Mouse (Mus musculus) c-Kit-positive CD71-negative TER-119-negative erythroid progenitor cells, embryonic 14.5 days (primary cell): ENCODE results near the gene Gbp10.
"Not testable (repeated sequence)": the region's sequence is repeated elsewhere in the genome, so short reads cannot be mapped to it uniquely, and the experiment has no call there.

Experiments
- DNase-seq: peaks from one replicate; pipeline ENCODE4 v3.0.0-alpha.2; 2013; ENCODE audit warnings: low read depth

Gene Gbp10

DNA sequence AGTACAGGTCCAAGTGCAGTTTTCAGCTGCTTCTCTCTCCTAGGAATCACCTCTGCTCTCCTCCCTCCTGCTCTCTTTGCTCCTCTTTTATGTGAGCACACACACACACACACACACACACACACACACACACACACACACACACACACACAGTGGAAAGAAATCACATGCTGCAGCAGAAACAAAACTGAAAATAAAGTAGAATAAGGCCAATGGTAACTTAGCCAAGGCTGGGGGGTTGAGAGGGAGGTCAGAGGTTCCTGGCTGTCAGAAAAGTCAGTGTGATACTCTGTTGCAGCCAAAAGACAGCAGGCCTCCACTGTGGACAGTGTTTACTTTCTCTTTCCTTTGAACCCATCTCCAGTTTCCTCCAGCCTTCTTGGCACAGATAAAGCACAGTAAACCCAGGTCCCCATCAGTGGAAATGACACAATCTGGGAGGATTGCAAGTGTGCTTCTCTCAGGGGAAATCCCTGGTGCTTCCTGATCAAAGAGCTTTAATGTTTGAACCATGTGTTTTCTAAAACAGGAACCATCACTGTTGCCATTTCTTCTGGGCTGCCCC, at the start of gene Gbp10:
Gene Gbp10 (minus strand): TSS at position 51 of the 565 bp plus-strand sequence.
- not testable (repeated sequence) for DNase-seq

- DNase-seq, result not testable (repeated sequence)
These were observed 21.3 kb upstream of the Gbp10 start for GRCm38 (mm10) chr5:105260673-105261072.

GRCm38 (mm10) chr5:105252491-105252890, 13.2 kb upstream of the Gbp10 start:
- no peak for DNase-seq

DNA sequence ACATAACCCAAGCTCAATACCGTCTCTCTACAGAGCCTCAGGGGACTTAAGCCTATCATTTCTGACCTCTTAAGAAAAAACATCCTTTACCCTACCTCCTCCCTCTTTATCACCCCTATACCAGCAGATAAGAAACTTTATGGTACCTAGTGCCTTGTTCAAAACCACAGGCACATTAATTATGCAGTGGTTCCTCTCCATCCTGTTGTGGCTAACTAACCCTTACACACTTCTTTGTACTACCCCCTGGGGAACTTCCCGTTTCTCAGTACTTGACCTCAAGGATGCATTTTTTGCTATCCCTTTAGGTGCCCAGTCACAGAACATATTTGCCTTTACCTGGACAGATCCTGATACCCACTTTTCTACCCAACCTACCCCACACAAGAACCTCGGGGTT, 5.4 kb upstream of the Gbp10 start:
- DNase-seq, result not testable (repeated sequence)

DNA sequence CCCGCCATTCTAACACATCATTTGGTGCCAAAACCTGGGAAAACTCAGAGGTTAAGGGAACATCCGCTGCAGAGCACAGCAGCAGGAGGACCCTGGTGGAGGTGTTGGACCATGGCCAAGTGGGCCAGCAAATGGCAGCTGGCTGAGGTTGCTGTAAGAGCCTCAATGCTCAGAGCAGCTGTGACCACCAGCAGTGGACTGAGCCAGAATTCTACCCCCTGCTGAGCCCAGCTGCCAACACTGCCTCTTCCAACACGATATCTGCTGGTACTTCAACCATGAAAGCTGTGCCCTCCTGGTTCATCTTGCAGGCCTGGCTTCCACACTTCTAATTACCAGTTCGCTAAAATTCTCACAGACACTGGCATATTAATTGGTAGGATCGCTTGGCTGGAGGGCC, 1.6 kb upstream of the Gbp10 start:
- DNase-seq, result not testable (repeated sequence)

- DNase-seq, result not testable (repeated sequence)
These were observed 931 bp downstream of the Gbp10 start for GRCm38 (mm10) chr5:105238402-105238801.

GRCm38 (mm10) chr5:105236040-105236439, 3.3 kb downstream of the Gbp10 start:
- DNase-seq, result not testable (repeated sequence)

- DNase-seq, result not testable (repeated sequence)
These were observed 30.4 kb downstream of the Gbp10 start for GRCm38 (mm10) chr5:105208957-105209356.

DNA sequence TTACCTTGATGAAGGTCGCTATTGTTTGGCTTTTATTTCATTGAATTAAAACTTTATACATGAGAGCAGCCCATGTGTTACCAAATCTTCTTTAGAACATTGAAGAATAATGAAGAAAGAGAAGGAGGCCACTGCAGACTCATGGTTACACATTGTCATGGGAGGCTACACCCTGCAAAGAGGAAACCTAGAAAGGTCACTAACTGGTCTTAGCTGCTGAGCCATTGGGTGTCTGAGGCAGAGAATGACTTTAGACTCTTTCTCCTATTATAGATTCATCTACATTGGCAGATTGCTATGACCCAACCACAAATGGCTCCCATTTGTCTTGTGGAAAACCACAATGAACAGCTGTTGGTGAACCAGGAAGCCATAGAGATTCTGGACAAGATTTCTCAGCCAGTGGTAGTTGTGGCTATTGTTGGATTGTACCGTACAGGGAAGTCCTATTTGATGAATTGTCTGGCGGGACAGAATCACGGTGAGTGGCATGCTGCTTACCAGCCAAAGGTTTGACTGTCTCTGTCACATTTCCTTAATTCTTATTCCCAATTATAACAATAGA, 38.5 kb downstream of the Gbp10 start:
- DNase-seq, result not testable (repeated sequence)

DNA sequence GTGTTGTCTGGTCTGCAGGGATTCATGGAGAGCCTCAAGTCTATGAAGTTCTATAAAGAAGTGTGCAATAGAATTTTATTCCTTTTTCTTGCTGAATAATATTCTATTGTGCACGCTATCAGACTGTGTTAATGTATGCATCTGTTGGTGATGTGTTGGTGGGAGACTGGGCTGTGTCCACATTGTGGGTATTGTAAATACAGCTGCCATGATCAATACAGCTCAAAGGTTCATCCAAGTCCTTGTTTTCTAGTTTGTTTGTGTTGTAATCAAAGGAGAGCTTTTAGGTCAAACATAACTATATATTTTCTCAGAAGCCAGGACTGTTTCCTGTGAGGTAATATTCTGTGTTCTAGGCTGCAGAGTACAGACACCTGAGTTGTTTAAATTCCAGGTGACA, 40.2 kb downstream of the Gbp10 start:
- DNase-seq, result not testable (repeated sequence)

DNA sequence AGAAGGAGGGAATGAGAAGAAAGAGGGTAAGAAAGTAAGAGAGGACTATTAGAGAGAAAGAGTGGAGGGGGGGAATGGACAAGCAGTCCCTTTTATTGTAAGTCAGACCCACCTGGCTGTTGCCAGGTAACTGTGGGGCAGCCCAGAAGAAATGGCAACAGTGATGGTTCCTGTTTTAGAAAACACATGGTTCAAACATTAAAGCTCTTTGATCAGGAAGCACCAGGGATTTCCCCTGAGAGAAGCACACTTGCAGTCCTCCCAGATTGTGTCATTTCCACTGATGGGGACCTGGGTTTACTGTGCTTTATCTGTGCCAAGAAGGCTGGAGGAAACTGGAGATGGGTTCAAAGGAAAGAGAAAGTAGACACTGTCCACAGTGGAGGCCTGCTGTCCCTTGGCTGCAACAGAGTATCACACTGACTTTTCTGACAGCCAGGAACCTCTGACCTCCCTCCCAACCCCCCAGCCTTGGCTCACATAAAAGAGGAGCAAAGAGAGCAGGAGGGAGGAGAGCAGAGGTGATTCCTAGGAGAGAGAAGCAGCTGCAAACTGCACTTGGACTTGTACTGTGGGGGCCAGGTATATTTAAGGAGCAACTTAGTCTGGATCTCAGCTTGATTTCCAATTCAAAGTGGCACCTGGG, 41.3 kb downstream of the Gbp10 start:
- DNase-seq, result not testable (repeated sequence)

DNA sequence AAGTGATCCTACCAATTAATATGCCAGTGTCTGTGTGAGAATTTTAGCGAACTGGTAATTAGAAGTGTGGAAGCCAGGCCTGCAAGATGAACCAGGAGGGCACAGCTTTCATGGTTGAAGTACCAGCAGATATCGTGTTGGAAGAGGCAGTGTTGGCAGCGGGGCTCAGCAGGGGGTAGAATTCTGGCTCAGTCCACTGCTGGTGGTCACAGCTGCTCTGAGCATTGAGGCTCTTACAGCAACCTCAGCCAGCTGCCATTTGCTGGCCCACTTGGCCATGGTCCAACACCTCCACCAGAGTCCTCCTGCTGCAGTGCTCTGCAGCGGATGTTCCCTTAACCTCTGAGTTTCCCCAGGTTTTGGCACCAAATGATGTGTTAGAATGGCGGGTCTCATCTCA, 43.0 kb downstream of the Gbp10 start:
- DNase-seq, result not testable (repeated sequence)

DNA sequence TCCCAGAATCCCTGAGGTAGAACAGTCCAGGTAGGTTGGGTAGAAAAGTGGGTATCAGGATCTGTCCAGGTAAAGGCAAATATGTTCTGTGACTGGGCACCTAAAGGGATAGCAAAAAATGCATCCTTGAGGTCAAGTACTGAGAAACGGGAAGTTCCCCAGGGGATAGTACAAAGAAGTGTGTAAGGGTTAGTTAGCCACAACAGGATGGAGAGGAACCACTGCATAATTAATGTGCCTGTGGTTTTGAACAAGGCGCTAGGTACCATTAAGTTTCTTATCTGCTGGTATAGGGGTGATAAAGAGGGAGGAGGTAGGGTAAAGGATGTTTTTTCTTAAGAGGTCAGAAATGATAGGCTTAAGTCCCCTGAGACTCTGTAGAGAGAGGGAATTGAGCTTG, 46.8 kb downstream of the Gbp10 start:
- DNase-seq, result not testable (repeated sequence)

GRCm38 (mm10) chr5:105181446-105181845, 57.9 kb downstream of the Gbp10 start:
- DNase-seq, result no peak
